Mouse (Mus musculus) ovary, postnatal 10 days (tissue): ENCODE measurements around the gene Dnajc15.

Experiments
- DNase-seq: peaks from one replicate; pipeline ENCODE4 v3.0.0; 2022; ENCODE audit warnings: low spot score

The Dnajc15 gene

GRCm38 (mm10) chr14:77796506-77796905 lies 78.4 kb downstream of the Dnajc15 start:
- DNase-seq, result no peak

- DNase-seq, result no peak
Observed at GRCm38 (mm10) chr14:77795240-77795639, 79.7 kb downstream of the Dnajc15 start.

- DNase-seq, result no peak
Observed at GRCm38 (mm10) chr14:77794285-77794949, 80.5 kb downstream of the Dnajc15 start.

- no peak for DNase-seq
Observed at GRCm38 (mm10) chr14:77792998-77793397, 81.9 kb downstream of the Dnajc15 start.

GRCm38 (mm10) chr14:77783217-77783616 lies 91.7 kb downstream of the Dnajc15 start:
- DNase-seq, result no peak

- no peak for DNase-seq
Observed at GRCm38 (mm10) chr14:77777365-77777764, 97.6 kb downstream of the Dnajc15 start.

- DNase-seq, result no peak
Observed at GRCm38 (mm10) chr14:77776005-77776531, 98.9 kb downstream of the Dnajc15 start.

GRCm38 (mm10) chr14:77773331-77773730 lies 101.6 kb downstream of the Dnajc15 start:
- DNase-seq, result no peak

GRCm38 (mm10) chr14:77771626-77772025 lies 103.3 kb downstream of the Dnajc15 start:
- DNase-seq, result no peak
